Mouse (Mus musculus) kidney, adult 2 months (tissue): ENCODE measurements at regions not wholly inside any gene's neighbourhood (a gene's known extent, or its start where the extent isn't known, plus 50 kb on each side); places are given as distances from the start of the nearest gene placed in this dataset.

Experiments
- CTCF ChIP-seq: fragments of 200-500 bp; conservative IDR thresholded peaks from 2 replicates; pipeline ENCODE4 v1.5.1; 2011; ENCODE audit warnings: low read depth, mild to moderate bottlenecking, control low read depth, low read length, moderate library complexity, mixed read lengths; ENCODE audit not compliant: insufficient read depth, insufficient read length
- POLR2A ChIP-seq: fragments of 200-500 bp; IDR thresholded peaks from one replicate; pipeline ENCODE4 v1.6.1; 2011; ENCODE audit warnings: low read depth, low read length, control low read depth

GRCm38 (mm10) chr10:83926990-83927389 lies 204.3 kb downstream of the 1500009L16Rik start:
- TF ChIP-seq CTCF (no peak), POLR2A (no peak)
